Mouse (Mus musculus) neural tube, embryonic 10.5 days (tissue): Measurements from ENCODE around the gene Ppp1r16b.
"Not testable (repeated sequence)": the region's sequence is repeated elsewhere in the genome, so short reads cannot be mapped to it uniquely, and the experiment has no call there.

ENCODE experiments used
- DNase-seq: peaks from one replicate; pipeline ENCODE4 v3.0.0-alpha.2; 2017; ENCODE audit warnings: low spot score; ENCODE audit errors: extremely low spot score

Ppp1r16b gene

GRCm38 (mm10) chr2:158721481-158721880 lies 56.3 kb downstream of the Ppp1r16b start:
- no peak for DNase-seq

- DNase-seq = no peak
Measured at GRCm38 (mm10) chr2:158722135-158722534, 56.9 kb downstream of the Ppp1r16b start.

- no peak for DNase-seq
Measured at GRCm38 (mm10) chr2:158722991-158723551, 57.9 kb downstream of the Ppp1r16b start.

- no peak for DNase-seq
Measured at GRCm38 (mm10) chr2:158723806-158724205, 58.6 kb downstream of the Ppp1r16b start.

GRCm38 (mm10) chr2:158726252-158726651 lies 61.1 kb downstream of the Ppp1r16b start:
- DNase-seq = no peak

GRCm38 (mm10) chr2:158728061-158728815 lies 63.0 kb downstream of the Ppp1r16b start:
- DNase-seq = no peak

GRCm38 (mm10) chr2:158730896-158731295 lies 65.7 kb downstream of the Ppp1r16b start:
- no peak for DNase-seq

- no peak for DNase-seq
Measured at GRCm38 (mm10) chr2:158732521-158732920, 67.3 kb downstream of the Ppp1r16b start.

- DNase-seq = no peak
Measured at GRCm38 (mm10) chr2:158733136-158733535, 67.9 kb downstream of the Ppp1r16b start.

- no peak for DNase-seq
Measured at GRCm38 (mm10) chr2:158733914-158734313, 68.7 kb downstream of the Ppp1r16b start.

- DNase-seq = no peak
Measured at GRCm38 (mm10) chr2:158734500-158735152, 69.4 kb downstream of the Ppp1r16b start.

- DNase-seq = no peak
Measured at GRCm38 (mm10) chr2:158735340-158735739, 70.1 kb downstream of the Ppp1r16b start.

GRCm38 (mm10) chr2:158736247-158736646 lies 71.0 kb downstream of the Ppp1r16b start:
- not testable (repeated sequence) for DNase-seq

GRCm38 (mm10) chr2:158738591-158738990 lies 73.4 kb downstream of the Ppp1r16b start:
- DNase-seq = no peak

GRCm38 (mm10) chr2:158739113-158739512 lies 73.9 kb downstream of the Ppp1r16b start:
- DNase-seq = no peak

- no peak for DNase-seq
Measured at GRCm38 (mm10) chr2:158741011-158741501, 75.9 kb downstream of the Ppp1r16b start.

GRCm38 (mm10) chr2:158742431-158742830 lies 77.2 kb downstream of the Ppp1r16b start:
- no peak for DNase-seq

- no peak for DNase-seq
Measured at GRCm38 (mm10) chr2:158743518-158744141, 78.4 kb downstream of the Ppp1r16b start.

- DNase-seq = peak; percentile 45
Measured at GRCm38 (mm10) chr2:158745049-158745482, 79.9 kb downstream of the Ppp1r16b start.

GRCm38 (mm10) chr2:158746164-158746563 lies 81.0 kb downstream of the Ppp1r16b start:
- DNase-seq = no peak

- DNase-seq = no peak
Measured at GRCm38 (mm10) chr2:158749366-158749765, 84.2 kb downstream of the Ppp1r16b start.

GRCm38 (mm10) chr2:158760231-158760630 lies 95.0 kb downstream of the Ppp1r16b start:
- DNase-seq = no peak
